Mouse (Mus musculus): ENCODE data around the gene Mfsd4a.

Mfsd4a gene

GRCm38 (mm10) chr1:132067261-132068255 is at the start of gene Mfsd4a:
Mfsd4a (minus strand) TSS chr1:132068062.
- DNase-seq (ENCODE audit: low spot score in 2 of 2): peak; percentile 39 to 40

DNA sequence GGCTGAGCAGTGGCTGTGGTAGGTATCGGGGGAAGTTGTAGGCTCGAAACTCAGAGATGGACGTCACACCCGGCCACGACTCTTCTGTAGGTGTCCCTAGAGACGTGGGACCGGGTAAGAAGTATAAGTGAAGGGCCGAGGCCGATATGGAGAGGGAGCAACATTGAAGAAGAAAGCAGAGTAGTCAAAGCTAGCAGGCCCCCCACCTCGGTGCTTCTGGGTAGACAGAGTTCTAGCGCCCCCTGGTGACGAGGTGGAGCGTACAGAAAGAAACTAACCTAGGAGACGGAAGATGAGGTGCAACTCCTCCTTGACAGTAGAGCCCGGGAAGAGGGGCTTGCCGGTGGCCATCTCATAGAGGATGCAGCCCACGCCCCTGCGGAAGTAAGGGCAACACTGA is 48.7 kb upstream of the Mfsd4a start:
- peak; percentile 65 to 92 for DNase-seq (ENCODE audit: low spot score in 2 of 2)

- DNase-seq (ENCODE audit: low spot score in 2 of 2): no peak
Observed at GRCm38 (mm10) chr1:132113098-132113497, 45.2 kb upstream of the Mfsd4a start.

DNA sequence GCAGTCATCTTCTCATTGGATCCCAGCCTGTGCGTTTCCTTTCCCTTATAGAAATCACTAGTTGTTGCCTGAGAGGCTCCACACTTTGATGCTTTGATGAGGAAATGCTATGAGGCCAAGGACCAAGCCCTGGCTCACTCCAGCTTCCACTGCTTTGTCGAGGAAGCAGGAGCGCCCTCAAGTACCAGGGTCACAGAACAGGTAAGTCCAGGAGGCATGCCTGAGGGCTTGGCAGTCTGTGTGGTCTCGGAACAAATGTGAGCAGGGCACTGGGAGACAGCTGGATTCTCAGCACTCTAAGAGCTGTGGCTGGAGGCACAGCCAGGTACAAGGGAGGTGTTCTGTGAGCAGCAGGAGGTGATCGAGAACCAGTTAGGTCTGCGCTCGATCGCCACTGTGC is 44.6 kb upstream of the Mfsd4a start:
- no peak for DNase-seq (ENCODE audit: low spot score in 2 of 2)

DNA sequence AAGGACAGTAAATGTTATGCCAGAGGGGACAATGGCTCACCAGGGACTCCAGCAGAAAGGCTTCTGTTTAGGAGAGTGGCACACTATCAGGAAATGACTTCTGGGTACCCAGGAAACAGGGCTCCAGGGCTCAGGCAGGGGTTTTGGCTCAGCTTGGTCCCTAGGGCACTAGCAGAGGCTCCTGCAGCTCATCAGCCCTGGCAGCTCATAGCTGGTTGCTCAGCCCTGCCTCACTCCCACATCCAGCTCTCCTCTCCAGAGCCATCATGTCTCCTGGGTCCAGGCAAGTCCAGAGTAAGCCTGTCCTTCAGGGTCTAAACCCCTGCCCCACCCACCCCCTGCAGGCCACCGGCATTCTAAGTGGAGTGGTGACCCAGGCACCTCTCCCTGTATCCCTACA is 43.5 kb upstream of the Mfsd4a start:
- no peak for DNase-seq (ENCODE audit: low spot score in 2 of 2)

DNA sequence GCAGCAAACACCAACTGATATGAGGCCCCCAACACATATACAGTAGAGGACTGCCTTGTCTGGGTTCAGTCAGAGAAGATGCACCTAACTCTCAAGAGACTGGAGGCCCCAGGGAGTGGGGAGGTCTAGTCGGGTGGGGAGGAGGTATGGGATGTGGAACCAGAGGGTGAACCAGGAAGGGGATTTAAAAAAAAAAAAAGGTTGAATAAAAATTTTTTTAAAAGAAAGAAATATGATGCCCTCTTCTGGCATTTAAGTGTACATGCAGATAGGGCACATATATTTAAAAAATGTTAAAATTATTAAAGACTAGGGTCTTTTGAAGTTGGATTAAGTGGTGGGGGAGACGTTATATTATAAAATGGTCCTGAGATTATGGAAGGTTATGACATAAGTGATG is 41.5 kb upstream of the Mfsd4a start:
- no peak for DNase-seq (ENCODE audit: low spot score in 2 of 2)

GRCm38 (mm10) chr1:132104353-132104752 is 36.5 kb upstream of the Mfsd4a start:
- no peak for DNase-seq (ENCODE audit: low spot score in 2 of 2)

DNA sequence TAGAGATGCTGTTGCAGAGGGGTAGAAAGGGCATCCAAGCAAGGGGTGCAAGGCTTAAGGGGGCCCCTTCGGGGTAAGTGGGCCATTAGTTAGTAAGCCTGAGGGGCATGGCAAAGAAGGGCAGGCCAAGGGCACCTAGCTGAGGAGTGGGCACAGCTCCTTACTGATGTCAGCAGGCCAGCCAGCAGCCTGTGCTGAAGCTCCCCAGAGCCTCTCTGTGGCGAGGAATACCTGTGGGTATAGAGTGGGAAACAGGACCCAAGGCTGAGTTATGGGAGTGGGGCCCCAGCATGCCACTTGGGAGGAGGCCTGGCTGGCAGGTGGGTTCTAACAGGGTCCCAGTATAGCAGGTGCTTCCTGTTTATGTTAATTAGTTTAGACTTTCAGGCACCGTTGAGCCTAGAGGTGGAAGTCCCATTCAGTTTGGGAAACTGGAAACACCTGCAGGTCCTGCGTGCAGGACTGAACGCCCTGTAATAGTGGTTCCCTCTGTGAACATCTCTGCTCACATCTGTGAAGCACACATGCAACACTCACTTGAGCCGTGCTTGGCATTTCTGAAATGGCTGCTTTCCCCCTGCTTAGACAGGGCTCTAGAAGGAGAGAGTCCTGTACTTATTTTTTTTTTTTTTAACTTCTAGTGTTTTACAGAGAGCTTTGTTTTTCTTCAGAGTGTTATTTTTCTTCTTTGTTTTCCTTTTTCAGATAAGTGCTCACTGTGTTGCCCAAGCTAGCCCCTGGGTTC is 34.3 kb upstream of the Mfsd4a start:
- DNase-seq (ENCODE audit: low spot score in 2 of 2): peak; percentile 59 to 72

GRCm38 (mm10) chr1:132099775-132100174 is 31.9 kb upstream of the Mfsd4a start:
- no peak for DNase-seq (ENCODE audit: low spot score in 2 of 2)

- DNase-seq (ENCODE audit: low spot score in 2 of 2): no peak
Observed at GRCm38 (mm10) chr1:132099016-132099415, 31.2 kb upstream of the Mfsd4a start.

DNA sequence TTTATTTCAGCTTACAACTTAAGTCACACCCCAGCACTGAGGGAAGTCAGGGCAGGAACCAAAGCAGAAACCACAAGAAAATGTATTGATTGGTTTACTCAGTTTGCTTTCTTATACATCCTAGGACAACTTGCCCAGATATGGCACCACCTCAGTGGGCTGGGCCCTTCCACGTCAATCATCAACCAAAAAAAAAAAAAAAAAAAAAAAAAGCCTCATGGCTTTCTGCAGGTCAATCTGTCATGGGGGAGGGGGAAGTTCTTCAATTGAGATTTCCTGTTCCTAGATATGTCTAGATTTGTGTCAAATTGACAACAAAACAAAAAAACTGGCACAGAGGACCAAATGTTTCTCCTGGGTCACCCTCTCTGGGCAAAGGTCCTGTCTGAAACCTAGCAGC is 30.2 kb upstream of the Mfsd4a start:
- no peak for DNase-seq (ENCODE audit: low spot score in 2 of 2)

DNA sequence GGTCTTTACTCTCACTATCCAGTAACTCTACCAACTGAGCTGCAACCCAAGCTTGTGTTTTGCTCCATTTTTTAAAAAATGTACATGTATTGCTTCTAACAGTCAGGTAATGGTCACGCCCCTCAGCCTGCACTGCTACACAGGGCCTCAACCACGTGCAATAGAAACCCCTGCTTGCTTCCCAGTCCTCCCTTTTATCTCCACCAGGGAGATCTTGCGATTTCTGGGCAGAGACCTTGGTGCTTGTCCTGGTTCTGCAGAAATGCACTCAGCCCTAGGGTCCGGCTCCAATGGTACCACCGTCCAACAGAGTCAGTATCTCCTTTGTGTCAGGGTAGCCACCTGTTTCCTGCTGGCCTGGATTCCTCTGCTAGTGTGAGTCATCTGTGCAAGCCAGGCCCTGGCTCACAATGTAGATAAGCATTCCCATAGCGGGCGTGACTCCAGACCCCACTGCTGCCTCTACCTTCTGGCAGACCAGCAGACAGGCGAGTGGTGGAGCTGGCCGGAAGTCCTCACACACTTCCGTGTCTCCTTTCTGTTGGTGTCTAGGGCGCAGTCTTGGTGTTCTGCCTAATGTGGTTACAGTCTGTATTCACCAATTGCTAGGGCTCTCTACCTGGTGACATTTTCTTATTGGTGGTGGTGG is 27.6 kb upstream of the Mfsd4a start:
- peak in 1 of 2 experiments; percentile 36 for DNase-seq (ENCODE audit: low spot score in 2 of 2)

DNA sequence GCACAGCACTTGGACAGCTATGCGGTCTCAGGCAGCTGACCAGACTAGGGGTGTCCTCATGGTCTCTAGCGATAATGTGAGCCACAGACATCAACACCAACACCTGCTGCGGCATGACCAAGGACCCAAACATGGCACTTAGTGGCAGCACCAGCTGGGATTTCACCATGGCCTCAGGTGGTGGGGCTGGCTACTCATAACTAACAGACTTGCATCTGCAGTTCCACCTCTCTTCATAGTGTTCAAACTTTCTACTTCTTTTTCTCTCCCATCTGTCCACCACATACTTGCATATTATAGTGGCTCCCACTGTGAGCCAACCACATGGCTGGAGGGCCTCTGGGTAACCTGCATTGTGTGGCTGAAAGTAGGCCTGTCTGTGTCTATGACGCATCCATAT is 25.4 kb upstream of the Mfsd4a start:
- DNase-seq (ENCODE audit: low spot score in 2 of 2): no peak

DNA sequence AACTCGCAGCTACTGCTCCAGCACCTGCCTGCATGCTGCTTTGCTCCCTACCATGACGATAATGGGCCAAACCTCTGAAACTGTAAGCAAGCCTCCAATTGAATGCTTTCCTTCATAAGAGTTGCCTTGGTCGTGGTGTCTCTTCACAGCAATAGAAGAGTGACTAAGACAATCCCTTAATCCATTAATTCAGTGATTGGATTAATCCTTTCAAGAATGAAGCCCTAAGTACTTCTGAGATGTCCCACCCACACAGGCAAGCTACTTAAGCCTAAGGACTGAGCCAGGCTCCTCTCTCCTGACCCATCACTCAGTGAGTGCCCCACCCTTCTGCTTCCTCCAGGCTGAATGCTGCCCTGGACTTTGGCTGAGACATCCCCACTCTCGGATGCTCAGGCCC is 22.4 kb upstream of the Mfsd4a start:
- no peak for DNase-seq (ENCODE audit: low spot score in 2 of 2)

DNA sequence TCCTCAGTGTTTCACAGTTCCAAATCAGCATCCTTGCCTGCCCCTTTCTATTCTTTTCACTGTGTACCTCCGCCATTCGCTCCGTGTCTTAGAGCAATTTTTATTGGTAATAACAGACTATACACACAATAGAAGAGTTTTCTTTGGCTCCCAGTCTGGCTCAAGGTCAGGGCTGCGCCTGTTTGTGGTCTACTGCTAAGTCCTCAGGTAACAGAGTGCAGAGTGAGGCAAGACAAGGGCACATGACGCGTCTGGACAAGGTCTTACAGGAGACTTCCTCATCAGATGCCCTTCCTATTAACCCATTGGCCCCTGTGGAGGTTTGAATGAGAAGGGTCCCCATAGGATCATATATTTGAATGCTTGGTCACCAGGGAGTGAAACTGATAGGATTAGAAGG is 21.9 kb upstream of the Mfsd4a start:
- DNase-seq (ENCODE audit: low spot score in 2 of 2): no peak

GRCm38 (mm10) chr1:132088181-132088671 is 20.4 kb upstream of the Mfsd4a start:
- no peak for DNase-seq (ENCODE audit: low spot score in 2 of 2)

DNA sequence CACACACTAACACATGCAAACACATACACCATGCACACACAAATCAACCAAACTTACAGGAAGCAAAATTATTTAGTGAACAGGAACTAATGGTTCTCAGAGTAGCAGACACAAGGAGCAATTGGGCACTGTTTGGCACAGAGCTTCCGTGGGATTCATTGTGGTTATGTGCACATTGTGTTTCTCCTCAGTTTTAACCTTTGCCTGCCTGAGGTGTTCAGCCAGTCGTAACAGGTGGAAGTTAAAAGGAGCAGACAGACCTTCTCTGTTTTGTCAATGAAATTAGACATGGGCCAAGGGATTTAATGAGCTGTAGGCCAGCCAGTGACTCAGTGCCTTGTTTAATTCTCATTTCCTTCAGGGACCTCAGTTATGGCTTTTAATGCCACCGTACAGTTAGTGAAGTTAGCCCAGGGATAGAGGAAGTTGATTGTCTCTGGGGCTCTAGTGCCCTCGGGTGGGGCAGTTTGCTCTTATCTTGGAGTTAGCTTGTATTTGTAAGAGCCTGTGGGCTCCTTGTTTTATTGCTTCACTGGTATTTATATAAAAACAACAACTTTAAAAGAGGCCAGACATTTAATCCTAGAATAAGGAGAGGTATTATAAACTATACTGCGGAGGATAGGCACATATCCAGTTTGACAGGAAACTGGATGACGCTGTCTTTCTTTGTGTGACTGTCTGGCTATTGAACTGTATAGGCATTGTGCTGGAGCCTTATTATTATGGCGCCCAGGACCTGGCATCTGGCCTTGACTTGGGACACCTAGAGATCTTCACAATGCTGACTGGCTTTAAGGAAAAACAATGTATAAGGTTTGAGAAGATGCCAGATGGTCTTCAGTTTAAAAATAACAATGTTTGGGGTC is 17.6 kb upstream of the Mfsd4a start:
- DNase-seq (ENCODE audit: low spot score in 2 of 2): no peak

DNA sequence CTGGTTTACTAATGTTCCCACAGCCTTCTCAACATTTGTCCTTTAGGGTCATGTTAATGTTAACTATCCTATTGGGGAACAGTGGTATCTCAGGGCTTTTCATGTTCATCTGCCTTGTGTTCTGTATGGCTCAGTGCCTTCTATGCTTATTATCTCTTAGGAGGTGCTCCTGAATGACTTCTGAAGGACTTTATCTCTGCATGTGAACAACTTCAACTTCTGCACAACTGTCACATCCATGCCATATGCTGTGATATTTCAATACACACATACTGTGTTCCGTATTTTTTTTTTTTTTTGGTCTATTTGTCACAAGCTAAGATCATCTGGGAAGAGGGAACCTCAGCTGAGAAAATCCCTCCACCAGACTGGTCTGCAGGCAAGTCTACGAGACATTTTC is 10.6 kb upstream of the Mfsd4a start:
- DNase-seq (ENCODE audit: low spot score in 2 of 2): no peak

DNA sequence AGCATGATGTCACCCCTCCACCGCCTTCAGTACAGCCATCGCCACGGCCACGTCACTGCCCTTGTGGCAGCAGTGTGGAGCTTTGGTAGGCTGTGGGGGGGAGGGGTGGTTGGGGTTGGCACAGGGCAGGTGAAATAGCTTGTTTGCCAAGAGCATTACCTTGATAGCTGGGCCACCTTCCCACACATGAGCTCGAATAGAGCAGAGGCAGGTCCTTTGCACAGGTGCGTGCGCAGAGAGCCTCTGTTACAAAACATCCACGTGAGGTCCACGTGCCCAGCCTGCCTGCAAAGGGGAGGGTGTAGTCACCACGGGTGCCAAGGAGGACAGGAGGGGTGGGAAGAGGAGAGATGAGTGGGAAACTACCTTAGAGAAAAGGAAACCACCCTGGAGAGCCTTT is 7.7 kb upstream of the Mfsd4a start:
- no peak for DNase-seq (ENCODE audit: low spot score in 2 of 2)

- DNase-seq (ENCODE audit: low spot score in 2 of 2): no peak
Observed at GRCm38 (mm10) chr1:132070659-132071058, 2.8 kb upstream of the Mfsd4a start.

DNA sequence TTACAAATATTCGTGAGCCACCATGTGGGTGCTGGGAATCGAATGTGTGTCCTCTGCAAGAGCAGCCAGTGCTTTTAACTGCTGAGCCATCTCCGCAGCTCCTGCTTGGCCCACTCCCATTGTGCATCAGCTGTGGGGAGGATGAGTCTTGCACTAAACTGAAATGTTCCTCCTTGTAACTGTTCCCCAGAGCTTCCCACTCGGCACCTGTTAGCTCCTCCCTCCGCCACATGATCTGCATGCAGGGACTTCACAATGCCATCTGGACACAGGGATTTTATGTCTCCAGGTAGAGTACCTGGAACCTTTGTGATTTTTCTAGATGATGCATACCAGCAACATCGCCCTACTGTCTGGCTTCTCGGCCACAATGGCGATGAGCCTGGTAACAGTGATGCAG is 1.6 kb upstream of the Mfsd4a start:
- DNase-seq (ENCODE audit: low spot score in 2 of 2): no peak
